Mouse (Mus musculus) telencephalon, adult 2 months (tissue): ENCODE measurements at regions not wholly inside any gene's neighbourhood (a gene's known extent, or its start where the extent isn't known, plus 50 kb on each side); places are given as distances from the start of the nearest gene placed in this dataset.

Source experiments
- DNase-seq: peaks from one replicate; pipeline ENCODE4 v3.0.0-alpha.2; 2011; ENCODE audit warnings: low read depth, low spot score

- peak; percentile 45 for DNase-seq
These were observed 53.3 kb upstream of the Usp3 start for GRCm38 (mm10) chr9:66646226-66646625.

GRCm38 (mm10) chr9:66651306-66651705 lies 58.4 kb upstream of the Usp3 start:
- no peak for DNase-seq

GRCm38 (mm10) chr9:66657116-66657758 lies 56.2 kb upstream of the Car12 start:
- DNase-seq: no peak

DNA sequence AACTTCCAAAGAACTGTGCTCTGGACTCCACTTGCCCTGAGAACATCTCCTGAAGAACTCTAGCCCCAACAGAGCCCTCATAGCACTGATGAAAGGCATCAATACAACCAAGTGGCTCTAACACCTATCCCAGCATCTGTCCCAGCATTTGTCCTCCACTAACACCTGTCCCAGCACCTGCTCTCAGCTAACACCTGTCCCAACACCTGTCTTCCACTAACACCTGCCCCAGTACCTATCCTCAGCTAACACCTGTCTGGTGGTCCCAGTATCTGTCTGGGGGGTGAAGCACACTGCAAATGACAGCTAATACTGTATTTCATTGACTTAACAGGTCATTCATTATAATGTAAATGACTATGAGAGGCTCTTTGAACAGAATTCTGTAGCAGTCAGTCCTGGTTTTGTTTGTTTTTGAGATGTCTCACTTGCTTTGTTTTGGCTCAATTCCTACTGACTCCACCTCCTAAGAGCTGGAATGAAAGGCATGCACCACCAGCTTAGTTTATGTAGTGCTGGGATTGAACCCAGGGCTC lies 54.7 kb upstream of the Car12 start:
- no peak for DNase-seq

- DNase-seq: peak; percentile 84
These were observed 53.6 kb upstream of the Car12 start for GRCm38 (mm10) chr9:66659781-66660445.

- DNase-seq: no peak
These were observed 51.9 kb upstream of the Car12 start for GRCm38 (mm10) chr9:66661596-66661995.

DNA sequence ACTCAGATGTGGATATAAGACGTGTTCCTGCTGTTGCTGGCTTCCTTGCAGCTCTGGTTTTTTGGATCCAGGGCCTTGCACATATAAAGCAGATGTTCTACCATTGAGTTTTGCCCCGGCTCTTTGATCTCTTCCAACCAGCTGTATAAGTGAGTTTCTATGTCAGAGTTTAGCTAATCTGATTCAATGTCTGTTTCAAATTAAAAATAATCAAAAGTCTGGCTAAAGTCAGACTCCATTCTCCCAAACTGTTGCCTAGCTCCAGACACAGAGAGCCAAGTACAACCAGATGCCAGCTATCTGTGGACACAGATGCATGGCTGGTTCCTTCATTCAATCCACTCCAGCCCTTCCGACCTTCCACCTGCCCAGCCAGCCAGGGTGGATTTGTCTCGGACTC lies 51.0 kb upstream of the Car12 start:
- no peak for DNase-seq
